Mouse (Mus musculus): ENCODE results near the gene Phactr3.
"Not testable (repeated sequence)": the region's sequence is repeated elsewhere in the genome, so short reads cannot be mapped to it uniquely, and the experiment has no call there.

The Phactr3 gene

DNA sequence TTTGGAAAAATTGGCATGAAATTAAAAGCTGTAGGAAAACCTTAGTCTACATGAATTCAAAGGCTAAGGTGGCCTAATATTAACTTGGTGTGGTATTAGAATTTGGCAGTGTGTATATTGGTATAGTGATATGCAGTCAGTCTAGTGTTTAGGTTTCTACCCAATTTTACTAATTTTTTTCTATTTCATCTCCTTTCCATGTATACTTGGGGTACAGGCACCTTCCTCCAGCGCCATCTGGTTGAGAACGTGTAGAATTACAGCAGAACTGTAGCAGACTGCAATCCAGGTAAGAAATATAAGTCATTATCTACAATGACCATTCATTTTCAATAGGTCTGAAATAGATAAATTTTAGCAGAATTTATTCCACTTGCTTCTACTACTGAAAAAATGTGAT is 220.3 kb downstream of the Phactr3 start:
- DNase-seq: no peak

DNA sequence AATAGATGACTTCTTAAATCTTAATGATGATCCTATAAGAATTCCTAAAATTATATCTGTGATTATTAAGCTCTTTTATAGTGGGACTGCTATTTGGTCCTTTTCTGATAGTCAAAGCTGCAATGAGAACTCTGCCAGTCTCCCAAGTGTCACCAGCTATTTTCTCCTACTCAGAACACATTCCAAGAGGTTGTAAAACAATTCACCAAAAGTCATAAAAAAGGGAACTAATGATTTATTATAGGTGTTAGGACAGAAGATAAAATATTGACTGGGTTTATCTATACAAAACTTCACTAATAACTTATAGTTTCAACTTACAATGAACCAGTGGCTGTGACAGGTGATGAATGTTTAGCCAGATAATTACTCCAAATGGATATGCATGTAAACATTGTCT is 223.3 kb downstream of the Phactr3 start:
- not testable (repeated sequence) for DNase-seq

DNA sequence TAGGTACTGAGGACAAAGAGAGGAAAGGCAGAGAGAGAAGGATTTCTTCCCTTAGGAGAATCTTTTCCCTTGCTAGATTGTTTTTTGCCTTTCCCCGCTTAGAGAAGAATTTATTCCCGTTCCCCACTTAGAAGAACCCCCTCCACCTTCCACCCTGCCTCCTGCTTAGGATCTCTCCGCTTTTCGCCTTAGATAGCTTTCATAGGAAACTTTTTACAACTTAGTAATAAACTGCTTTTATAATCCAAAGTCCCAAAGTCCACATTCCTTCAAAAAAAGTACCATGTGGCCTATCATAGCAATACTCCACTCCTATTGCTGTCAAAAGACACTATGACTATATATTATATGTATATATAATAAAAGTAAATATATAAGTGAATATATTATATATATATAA is 223.8 kb downstream of the Phactr3 start:
- DNase-seq: no peak

All from lung, adult 18-20 months (tissue).